Mouse (Mus musculus) liver, embryonic 16.5 days (tissue): ENCODE results near the gene Olah. TPM values are rescaled to one million over a fixed set of nuclear protein-coding genes. Genes with fewer than 3 reads are reported as not detected.

Source experiments
- ATAC-seq: fragments of 200-750 bp; cut with Nextera tagmentation; 2 replicates; pipeline ENCODE4 v1.8.0; 2017; ENCODE audit warnings: low read depth, mild to moderate bottlenecking, moderate number of reproducible peaks, moderate library complexity
- H3K27ac ChIP-seq: fragments of 300-500 bp; sonication (generic); 2 replicates; pipeline ENCODE4 v1.5.1; 2014; ENCODE audit warnings: mild to moderate bottlenecking, low read length
- H3K27me3 ChIP-seq: fragments of 300-500 bp; sonication (generic); 2 replicates; pipeline ENCODE4 v1.6.1; 2014; ENCODE audit warnings: low read depth, low read length, mixed read lengths; ENCODE audit not compliant: control insufficient read depth, insufficient read depth
- H3K36me3 ChIP-seq: fragments of 300-500 bp; sonication (generic); 2 replicates; pipeline ENCODE4 v1.6.1; 2014; ENCODE audit warnings: mild to moderate bottlenecking; ENCODE audit not compliant: control insufficient read depth, insufficient read depth
- H3K4me1 ChIP-seq: fragments of 300-500 bp; sonication (generic); 2 replicates; pipeline ENCODE4 v1.6.1; 2014; ENCODE audit warnings: low read depth, low read length, mixed read lengths; ENCODE audit not compliant: control insufficient read depth
- H3K4me2 ChIP-seq: fragments of 300-500 bp; sonication (generic); 2 replicates; pipeline ENCODE4 v1.6.1; 2014; ENCODE audit warnings: low read depth, low read length, mixed read lengths
- H3K4me3 ChIP-seq: fragments of 300-500 bp; sonication (generic); 2 replicates; pipeline ENCODE4 v1.5.1; 2014; ENCODE audit warnings: low read depth, mild to moderate bottlenecking, low read length
- H3K9ac ChIP-seq: fragments of 300-500 bp; sonication (generic); 2 replicates; pipeline ENCODE4 v1.6.1; 2014; ENCODE audit warnings: low read depth, low read length
- H3K9me3 ChIP-seq: fragments of 300-500 bp; sonication (generic); replicated peaks from 2 replicates; pipeline ENCODE4 v1.6.1; 2016; ENCODE audit warnings: low read length; ENCODE audit not compliant: control insufficient read depth
- WGBS: fragments of 180-500 bp; shearing (Covaris S2); extraction: QIAGEN DNeasy Blood & Tissue Kit; methylation state at CpG from one replicate; pipeline ENCODE4 v1.1.7; 2014; ENCODE audit not compliant: insufficient replicate concordance; 5-methylcytosine and 5-hydroxymethylcytosine counted together
- polyA plus RNA-seq: library from polyadenylated mRNA; unstranded; fragments of >200 nt; fragmentation: Nextera tagmentation; extraction: Ambion mirVana; gene quantifications from 2 replicates; pipeline ENCODE4 v1.2.1, GENCODE M21; 2015

Gene Olah
- polyA plus RNA-seq, 1 experiment from 2014 or later = not detected

DNA sequence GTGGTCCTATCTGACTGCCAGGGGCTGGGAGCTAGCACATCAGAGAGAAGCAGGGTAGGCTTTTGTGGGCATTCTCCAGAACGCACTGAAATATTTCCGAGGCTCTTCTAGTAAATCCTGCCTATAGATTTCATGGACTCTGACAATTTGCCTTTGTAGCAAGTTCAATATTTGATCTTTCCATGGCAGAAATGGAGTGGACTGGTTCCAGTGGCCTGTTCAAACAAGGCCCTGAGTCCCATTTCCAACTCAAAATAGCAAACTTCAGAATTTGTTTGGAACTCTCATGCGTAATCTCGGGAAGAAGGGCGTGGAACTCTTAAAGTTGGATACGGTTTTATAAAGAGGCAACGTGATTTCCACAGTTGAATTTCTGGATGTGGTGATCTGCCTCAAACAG, 101.2 kb downstream of the Olah start:
- no peak overlapping the region for H3K4me2 ChIP-seq
- no peak overlapping the region for H3K9ac ChIP-seq
- WGBS = 71% methylated on average over 7 of the region's 7 CpGs
- no peaks in the 10 kb centered on the region for H3K9me3 ChIP-seq
- H3K36me3 ChIP-seq = no peaks in the 10 kb centered on the region
- ATAC-seq = no peak
- H3K27ac ChIP-seq = 0 out of 2 replicates have a peak overlapping the region, but pooled peaks have one; percentile 28
- H3K27me3 ChIP-seq = no peaks in the 10 kb centered on the region
- no peak overlapping the region for H3K4me3 ChIP-seq
- H3K4me1 ChIP-seq = no peaks in the 10 kb centered on the region; the same call in none of the 2 replicates

DNA sequence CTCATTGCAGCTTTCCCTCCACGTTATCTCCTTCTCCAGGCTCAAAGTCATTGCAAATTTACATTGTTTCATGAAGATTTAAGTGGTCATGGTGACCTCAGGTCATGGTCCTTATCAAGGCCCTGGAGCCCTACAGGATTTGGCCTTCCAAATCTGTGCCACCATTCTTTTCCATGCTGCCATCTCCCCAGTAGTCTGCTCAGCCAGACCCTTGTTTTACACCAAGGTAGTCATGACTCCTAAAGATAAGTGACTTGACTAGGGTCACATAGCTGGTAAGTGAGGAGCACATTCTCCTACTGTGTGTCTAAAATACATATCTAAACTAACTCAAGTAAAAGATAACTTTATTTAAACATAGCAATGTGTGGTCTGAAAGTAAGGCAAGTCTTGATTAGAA, 104.8 kb downstream of the Olah start:
- no peaks in the 10 kb centered on the region for H3K36me3 ChIP-seq
- ATAC-seq = no peak
- no peak overlapping the region for H3K4me2 ChIP-seq
- H3K9me3 ChIP-seq = no peaks in the 10 kb centered on the region
- WGBS = 73% methylated on average over 1 of the region's 1 CpGs
- H3K27ac ChIP-seq = no peak overlapping the region
- H3K27me3 ChIP-seq = no peaks in the 10 kb centered on the region
- no peak overlapping the region for H3K4me3 ChIP-seq
- H3K9ac ChIP-seq = no peak overlapping the region
- H3K4me1 ChIP-seq = no peaks in the 10 kb centered on the region; the same call in none of the 2 replicates

Other genes starting within 250 kb of the Olah start
- gene Nmt2, start 113.0 kb downstream of the Olah start, polyA plus RNA-seq = 12.0 and 13.8 TPM in 2 replicates
- 7.3 and 7.4 TPM in 2 replicates for gene Rpp38, start 64.6 kb downstream of the Olah start, polyA plus RNA-seq
- gene Acbd7, start 61.0 kb downstream of the Olah start, polyA plus RNA-seq = 0.32 and 0.40 TPM in 2 replicates
- gene Meig1, start 25.4 kb upstream of the Olah start, polyA plus RNA-seq = not detected in 2 replicates
- gene Dclre1c, start 26.9 kb upstream of the Olah start, polyA plus RNA-seq = 3.9 and 4.2 TPM in 2 replicates
- 3.7 and 4.0 TPM in 2 replicates for gene Suv39h2, start 77.8 kb upstream of the Olah start, polyA plus RNA-seq
- gene Gm45902, start 115.6 kb upstream of the Olah start, polyA plus RNA-seq = 1.4 and 1.5 TPM in 2 replicates
- 51.4 and 58.6 TPM in 2 replicates for gene Hspa14, start 115.6 kb upstream of the Olah start, polyA plus RNA-seq
- 0.09 and 0.11 TPM in 2 replicates for gene Cdnf, start 115.8 kb upstream of the Olah start, polyA plus RNA-seq
- gene Fam107b, start 173.3 kb upstream of the Olah start, polyA plus RNA-seq = 25.0 and 25.6 TPM in 2 replicates